Mouse (Mus musculus) neural tube, embryonic 15.5 days (tissue): ENCODE measurements at regions not wholly inside any gene's neighbourhood (a gene's known extent, or its start where the extent isn't known, plus 50 kb on each side); places are given as distances from the start of the nearest gene placed in this dataset.

ENCODE experiments used
- ATAC-seq: fragments of 200-750 bp; cut with Nextera tagmentation; 2 replicates; pipeline ENCODE4 v1.8.0; 2017; ENCODE audit warnings: mild to moderate bottlenecking, moderate TSS enrichment, moderate library complexity; ENCODE audit not compliant: low FRiP score
- H3K27ac ChIP-seq: fragments of 300-500 bp; sonication (generic); replicated peaks from 2 replicates; pipeline ENCODE4 v1.5.1; 2015; ENCODE audit warnings: mild to moderate bottlenecking, inconsistent platforms
- H3K27me3 ChIP-seq: fragments of 300-500 bp; sonication (generic); replicated peaks from 2 replicates; pipeline ENCODE4 v1.6.1; 2015; ENCODE audit warnings: inconsistent platforms
- H3K36me3 ChIP-seq: fragments of 300-500 bp; sonication (generic); 2 replicates; pipeline ENCODE4 v1.6.1; 2015; ENCODE audit warnings: inconsistent platforms
- H3K4me1 ChIP-seq: fragments of 300-500 bp; sonication (generic); 2 replicates; pipeline ENCODE4 v1.6.1; 2015; ENCODE audit warnings: inconsistent platforms
- H3K4me2 ChIP-seq: fragments of 300-500 bp; sonication (generic); 2 replicates; pipeline ENCODE4 v1.6.1; 2015; ENCODE audit warnings: inconsistent platforms, mild to moderate bottlenecking, moderate library complexity
- H3K4me3 ChIP-seq: fragments of 300-500 bp; sonication (generic); replicated peaks from 2 replicates; pipeline ENCODE4 v1.5.1; 2015; ENCODE audit warnings: mild to moderate bottlenecking, inconsistent platforms
- H3K9ac ChIP-seq: fragments of 300-500 bp; sonication (generic); replicated peaks from 2 replicates; pipeline ENCODE4 v1.6.1; 2015; ENCODE audit warnings: mild to moderate bottlenecking, inconsistent platforms
- H3K9me3 ChIP-seq: fragments of 300-500 bp; sonication (generic); replicated peaks from 2 replicates; pipeline ENCODE4 v1.6.1; 2016; ENCODE audit warnings: inconsistent platforms
- WGBS: fragments of 180-500 bp; shearing (Covaris S2); methylation state at CpG from one replicate; pipeline ENCODE4 v1.1.7; 2015; ENCODE audit warnings: mixed read lengths; 5-methylcytosine and 5-hydroxymethylcytosine counted together

DNA sequence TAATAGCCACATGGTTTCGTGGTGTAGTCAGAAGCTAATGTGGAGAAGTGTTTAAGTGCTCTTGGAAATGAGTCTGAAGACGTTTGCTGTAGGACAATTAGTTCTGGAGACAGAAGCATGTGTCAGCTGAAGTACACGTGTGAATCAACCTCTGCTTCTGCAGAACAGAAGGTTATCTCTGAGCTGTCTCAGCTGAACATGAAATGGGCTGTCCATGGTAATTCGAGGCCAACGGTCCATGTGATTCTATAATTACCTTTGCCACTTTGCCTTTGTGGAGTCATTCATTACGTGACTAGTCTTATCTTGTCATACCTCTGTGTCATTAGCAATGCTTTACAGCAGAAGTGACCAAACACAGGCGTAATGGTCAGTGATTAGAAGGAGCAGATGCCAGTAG lies 295.6 kb upstream of the Veph1 start:
- H3K27ac ChIP-seq: no peak overlapping the region
- H3K4me1 ChIP-seq: no peaks in the 10 kb centered on the region
- no peak for ATAC-seq
- H3K4me2 ChIP-seq: no peak overlapping the region
- H3K27me3 ChIP-seq: no peaks in the 10 kb centered on the region
- 45% methylated on average over 7 of the region's 7 CpGs for WGBS
- H3K9me3 ChIP-seq: no peaks in the 10 kb centered on the region
- H3K9ac ChIP-seq: no peak overlapping the region
- H3K36me3 ChIP-seq: no peaks in the 10 kb centered on the region
- H3K4me3 ChIP-seq: no peak overlapping the region

- Histone ChIP-seq H3K36me3 (no peaks in the 10 kb centered on the region), H3K9me3 (no peaks in the 10 kb centered on the region), H3K27me3 (no peaks in the 10 kb centered on the region), H3K4me2 (no peak overlapping the region), H3K27ac (no peak overlapping the region), H3K9ac (no peak overlapping the region), H3K4me1 (no peaks in the 10 kb centered on the region), H3K4me3 (no peak overlapping the region)
- no peak for ATAC-seq
- 61% methylated on average over 7 of the region's 7 CpGs for WGBS
Observed at GRCm38 (mm10) chr3:66590775-66591174, 294.1 kb upstream of the Veph1 start.

DNA sequence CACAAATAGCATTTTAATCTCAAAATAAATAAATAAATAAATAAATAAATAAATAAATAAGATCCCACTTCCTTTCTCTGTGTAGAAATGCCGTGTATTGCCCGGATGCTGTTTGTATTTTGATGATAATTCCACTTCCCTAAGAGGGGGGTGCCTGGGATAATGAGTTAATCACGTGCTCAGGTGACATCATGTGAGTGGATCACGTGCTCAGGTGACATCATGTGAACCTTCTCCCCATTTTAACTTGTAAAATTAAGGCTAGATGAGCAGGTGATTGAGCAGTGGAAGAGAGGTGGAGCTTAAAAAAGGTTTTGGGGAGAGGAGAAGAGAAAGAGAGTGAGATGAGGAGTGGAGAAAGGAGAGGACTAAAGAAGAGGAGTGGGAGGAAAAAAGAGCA lies 292.8 kb upstream of the Veph1 start:
- Histone ChIP-seq H3K27me3 (no peaks in the 10 kb centered on the region), H3K4me1 (no peaks in the 10 kb centered on the region), H3K4me3 (no peak overlapping the region), H3K9ac (no peak overlapping the region), H3K27ac (no peak overlapping the region), H3K9me3 (no peaks in the 10 kb centered on the region), H3K36me3 (no peaks in the 10 kb centered on the region), H3K4me2 (no peak overlapping the region)
- WGBS: 84% methylated on average over 4 of the region's 4 CpGs
- no peak for ATAC-seq

DNA sequence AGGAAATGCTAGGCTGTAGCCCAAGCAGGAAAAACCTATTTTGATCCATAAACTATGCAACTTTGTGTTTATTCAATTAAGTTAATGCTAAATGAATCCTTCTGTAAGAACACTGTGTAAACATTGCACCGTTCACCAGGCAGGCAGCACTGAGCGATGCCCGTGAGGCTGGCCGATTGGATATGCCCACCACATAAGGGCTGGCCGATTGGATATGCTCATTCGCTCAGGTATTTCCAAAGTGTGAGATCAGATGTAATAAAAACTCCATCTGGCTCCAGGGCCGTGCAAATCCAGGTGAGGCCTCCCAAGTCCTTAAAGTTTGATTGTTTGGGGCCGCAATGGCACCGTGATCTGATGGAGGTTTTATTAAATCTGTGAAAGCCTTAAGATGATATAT lies 288.2 kb upstream of the Veph1 start:
- Histone ChIP-seq H3K4me2 (no peak overlapping the region), H3K4me1 (no peaks in the 10 kb centered on the region), H3K9me3 (no peaks in the 10 kb centered on the region), H3K4me3 (no peak overlapping the region), H3K36me3 (no peaks in the 10 kb centered on the region), H3K9ac (no peak overlapping the region), H3K27ac (no peak overlapping the region), H3K27me3 (no peaks in the 10 kb centered on the region)
- WGBS: 91% methylated on average over 9 of the region's 9 CpGs
- no peak for ATAC-seq

DNA sequence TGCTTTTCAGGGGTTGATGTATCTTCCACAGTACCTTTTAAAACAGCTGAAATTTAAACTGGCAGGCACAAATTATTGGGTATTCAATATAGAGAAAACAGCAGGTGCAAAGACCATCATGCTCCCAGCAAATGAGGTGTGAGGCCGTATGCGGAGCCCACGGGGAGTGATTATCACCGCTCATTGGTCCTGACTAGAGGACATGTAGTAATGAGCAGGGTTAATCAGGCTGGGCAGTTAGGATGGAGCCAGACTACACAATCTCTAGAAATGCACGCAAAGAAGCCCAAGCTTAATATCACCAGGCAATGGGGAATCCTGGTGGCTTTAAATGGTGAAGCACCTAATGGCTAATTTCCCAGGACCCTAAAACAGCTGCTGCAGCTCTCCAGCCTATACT lies 287.5 kb upstream of the Veph1 start:
- Histone ChIP-seq H3K9ac (no peak overlapping the region), H3K27ac (no peak overlapping the region), H3K27me3 (no peaks in the 10 kb centered on the region), H3K4me1 (no peaks in the 10 kb centered on the region), H3K4me2 (no peak overlapping the region), H3K4me3 (no peak overlapping the region), H3K9me3 (no peaks in the 10 kb centered on the region), H3K36me3 (no peaks in the 10 kb centered on the region)
- WGBS: 34% methylated on average over 5 of the region's 5 CpGs
- ATAC-seq: no peak; the same call in 1 of the 2 replicates

DNA sequence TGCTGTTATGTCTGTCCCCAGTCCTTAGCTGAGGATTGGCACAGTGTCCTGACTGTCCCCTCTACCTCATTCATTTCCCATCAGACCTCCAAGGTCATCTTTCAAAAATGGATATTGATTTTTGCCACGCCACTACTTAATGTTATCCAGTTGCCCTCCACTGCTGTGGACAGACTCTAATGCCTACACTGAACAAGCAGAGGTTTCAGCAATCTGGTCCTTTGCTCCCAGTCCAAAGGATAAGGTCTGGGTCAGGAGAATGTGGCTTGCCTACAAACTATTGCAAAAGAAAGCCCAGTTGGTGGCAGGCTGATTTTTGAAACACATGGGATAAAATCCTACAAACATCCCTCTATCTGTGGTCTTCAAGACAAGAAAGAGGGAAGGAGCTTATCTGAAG lies 280.0 kb upstream of the Veph1 start:
- 86% methylated on average over 1 of the region's 1 CpGs for WGBS
- Histone ChIP-seq H3K27me3 (no peaks in the 10 kb centered on the region), H3K36me3 (no peaks in the 10 kb centered on the region), H3K9ac (no peak overlapping the region), H3K4me1 (no peaks in the 10 kb centered on the region), H3K9me3 (no peaks in the 10 kb centered on the region), H3K4me3 (no peak overlapping the region), H3K4me2 (no peak overlapping the region), H3K27ac (no peak overlapping the region)
- ATAC-seq: no peak

DNA sequence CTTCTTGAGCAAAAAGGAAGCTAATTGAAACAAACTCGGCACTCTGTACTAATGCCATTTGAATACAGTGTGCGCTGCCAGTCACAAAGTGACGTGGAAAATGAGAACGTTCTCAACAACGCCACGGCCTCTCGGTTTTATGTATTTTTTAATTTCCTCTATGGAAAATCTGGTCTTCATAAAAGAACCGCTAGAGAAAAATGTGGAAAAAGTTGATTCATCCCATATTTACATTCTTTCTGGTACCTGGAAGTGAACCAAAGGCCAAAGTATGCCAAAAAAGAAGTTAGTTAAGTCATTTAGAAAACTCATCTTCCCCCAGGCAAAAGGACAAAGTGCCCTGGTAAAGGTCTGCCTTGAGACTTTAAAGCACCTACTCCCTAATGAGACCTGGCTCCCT lies 277.7 kb upstream of the Veph1 start:
- H3K9ac ChIP-seq: no peak overlapping the region
- no peak overlapping the region for H3K27ac ChIP-seq
- no peak overlapping the region for H3K4me3 ChIP-seq
- no peaks in the 10 kb centered on the region for H3K27me3 ChIP-seq
- 79% methylated on average over 8 of the region's 8 CpGs for WGBS
- no peaks in the 10 kb centered on the region for H3K4me1 ChIP-seq
- H3K4me2 ChIP-seq: no peak overlapping the region
- H3K9me3 ChIP-seq: no peaks in the 10 kb centered on the region
- no peak for ATAC-seq
- H3K36me3 ChIP-seq: no peaks in the 10 kb centered on the region

GRCm38 (mm10) chr3:66572887-66573519 lies 276.4 kb upstream of the Veph1 start:
- H3K27ac ChIP-seq: no peak overlapping the region
- no peaks in the 10 kb centered on the region for H3K9me3 ChIP-seq
- no peaks in the 10 kb centered on the region for H3K4me1 ChIP-seq
- H3K4me3 ChIP-seq: no peak overlapping the region
- no peaks in the 10 kb centered on the region for H3K27me3 ChIP-seq
- H3K4me2 ChIP-seq: no peak overlapping the region
- 86% methylated on average over 12 of the region's 12 CpGs for WGBS
- no peak for ATAC-seq
- H3K9ac ChIP-seq: no peak overlapping the region
- no peaks in the 10 kb centered on the region for H3K36me3 ChIP-seq

GRCm38 (mm10) chr3:66570342-66570741 lies 273.7 kb upstream of the Veph1 start:
- H3K27ac ChIP-seq: no peak overlapping the region
- no peak overlapping the region for H3K9ac ChIP-seq
- ATAC-seq: no peak
- no peaks in the 10 kb centered on the region for H3K4me1 ChIP-seq
- H3K4me3 ChIP-seq: no peak overlapping the region
- H3K4me2 ChIP-seq: no peak overlapping the region
- H3K27me3 ChIP-seq: no peaks in the 10 kb centered on the region
- WGBS: 70% methylated on average over 5 of the region's 5 CpGs
- H3K9me3 ChIP-seq: no peaks in the 10 kb centered on the region
- no peaks in the 10 kb centered on the region for H3K36me3 ChIP-seq

DNA sequence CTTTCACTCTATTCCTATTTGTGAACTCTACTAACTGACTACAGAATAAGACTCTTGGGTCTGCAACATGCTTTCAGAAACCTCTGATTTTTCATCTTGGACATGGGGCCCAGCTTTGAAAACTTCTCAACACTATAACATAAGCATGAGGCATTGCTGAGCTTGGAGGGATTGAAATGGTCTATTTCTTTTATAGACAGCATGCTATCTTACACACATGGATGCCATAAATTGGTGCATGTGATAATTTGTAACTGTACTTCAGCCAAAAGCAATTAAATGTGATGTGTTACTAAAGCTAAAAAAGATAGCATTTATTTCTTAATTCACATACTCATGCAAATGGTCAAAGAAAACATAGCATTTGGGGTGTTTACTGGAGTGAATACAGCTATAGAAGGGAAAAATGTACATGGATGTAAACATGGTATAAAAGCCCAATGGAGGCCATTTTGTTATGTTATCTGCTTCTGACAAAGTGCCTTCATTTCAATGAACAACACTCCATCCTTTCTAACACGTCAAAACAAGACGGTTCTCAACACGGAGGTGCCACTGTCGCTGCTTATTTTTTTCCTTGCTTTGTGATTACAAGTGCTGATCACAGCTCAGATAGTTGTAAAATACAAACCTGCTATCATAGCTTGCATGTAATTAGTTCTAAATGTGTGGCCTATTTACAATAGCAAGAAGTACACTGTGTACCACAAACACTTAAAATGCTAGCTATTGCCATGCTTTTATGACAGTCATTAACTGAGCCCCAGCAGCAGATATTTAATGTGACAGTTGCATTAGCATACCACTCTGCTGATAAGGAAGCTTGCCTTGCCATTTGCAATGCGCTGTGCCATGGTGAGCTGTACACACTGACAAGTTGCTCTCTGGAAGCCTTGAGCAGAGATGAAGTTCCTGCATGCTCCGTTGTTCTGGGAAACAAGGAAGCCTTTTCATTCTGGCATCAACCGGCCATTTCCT lies 267.9 kb upstream of the Veph1 start:
- Histone ChIP-seq H3K27ac (0 out of 2 replicates have a peak overlapping the region, but pooled peaks have one; percentile 33), H3K9me3 (no peaks in the 10 kb centered on the region), H3K9ac (no peak overlapping the region), H3K27me3 (no peaks in the 10 kb centered on the region), H3K4me1 (0 out of 2 replicates have a peak, but pooled peaks cover 3% of the 10 kb centered on the region), H3K4me2 (no peak overlapping the region), H3K4me3 (no peak overlapping the region), H3K36me3 (no peaks in the 10 kb centered on the region)
- ATAC-seq: peak; percentile 70; the same call in 1 of the 2 replicates
- WGBS: 57% methylated on average over 7 of the region's 7 CpGs

DNA sequence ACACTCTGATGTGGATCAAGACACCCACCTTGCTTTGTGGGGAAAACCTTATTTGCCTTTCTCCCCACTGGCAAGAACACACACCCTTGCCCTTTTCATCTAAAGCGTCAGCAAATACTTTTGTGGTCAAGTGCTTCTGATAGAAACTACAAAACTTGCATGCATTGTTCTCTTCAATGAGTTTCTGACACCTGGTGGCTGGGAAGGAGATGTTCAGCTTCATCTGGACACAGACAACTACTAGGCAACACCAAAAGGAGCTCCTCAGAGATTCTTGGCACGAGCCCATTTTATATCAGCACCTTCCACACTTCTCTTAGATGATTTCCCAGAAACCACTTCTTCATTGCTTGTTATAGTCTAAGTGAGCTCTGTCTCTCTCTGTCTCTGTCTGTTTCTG lies 266.7 kb upstream of the Veph1 start:
- no peak for ATAC-seq
- no peak overlapping the region for H3K9ac ChIP-seq
- H3K27ac ChIP-seq: no peak overlapping the region
- no peaks in the 10 kb centered on the region for H3K9me3 ChIP-seq
- H3K4me1 ChIP-seq: 0 out of 2 replicates have a peak, but pooled peaks cover 3% of the 10 kb centered on the region
- H3K4me3 ChIP-seq: no peak overlapping the region
- H3K27me3 ChIP-seq: no peaks in the 10 kb centered on the region
- no peak overlapping the region for H3K4me2 ChIP-seq
- 88% methylated on average over 2 of the region's 2 CpGs for WGBS
- H3K36me3 ChIP-seq: no peaks in the 10 kb centered on the region

GRCm38 (mm10) chr3:66555538-66555937 lies 258.9 kb upstream of the Veph1 start:
- 90% methylated on average over 1 of the region's 1 CpGs for WGBS

More at GRCm38 (mm10) chr3:66555538-66555937, 258.9 kb upstream of the Veph1 start:
- Histone ChIP-seq H3K36me3 (no peaks in the 10 kb centered on the region), H3K27ac (no peak overlapping the region), H3K27me3 (no peaks in the 10 kb centered on the region), H3K4me1 (no peaks in the 10 kb centered on the region), H3K9ac (no peak overlapping the region), H3K4me3 (no peak overlapping the region), H3K4me2 (no peak overlapping the region), H3K9me3 (no peaks in the 10 kb centered on the region)
- no peak for ATAC-seq
